Mouse (Mus musculus) lung, postnatal 10 days (tissue): Measurements from ENCODE around the gene 1500009C09Rik.
A peak's percentile ranks its signal among the peaks of the same experiment; 100 is the strongest.
"Not testable (repeated sequence)": the region's sequence is repeated elsewhere in the genome, so short reads cannot be mapped to it uniquely, and the experiment has no call there.

Source experiments
- DNase-seq: peaks from one replicate; pipeline ENCODE4 v3.0.0; 2021

1500009C09Rik gene

DNA sequence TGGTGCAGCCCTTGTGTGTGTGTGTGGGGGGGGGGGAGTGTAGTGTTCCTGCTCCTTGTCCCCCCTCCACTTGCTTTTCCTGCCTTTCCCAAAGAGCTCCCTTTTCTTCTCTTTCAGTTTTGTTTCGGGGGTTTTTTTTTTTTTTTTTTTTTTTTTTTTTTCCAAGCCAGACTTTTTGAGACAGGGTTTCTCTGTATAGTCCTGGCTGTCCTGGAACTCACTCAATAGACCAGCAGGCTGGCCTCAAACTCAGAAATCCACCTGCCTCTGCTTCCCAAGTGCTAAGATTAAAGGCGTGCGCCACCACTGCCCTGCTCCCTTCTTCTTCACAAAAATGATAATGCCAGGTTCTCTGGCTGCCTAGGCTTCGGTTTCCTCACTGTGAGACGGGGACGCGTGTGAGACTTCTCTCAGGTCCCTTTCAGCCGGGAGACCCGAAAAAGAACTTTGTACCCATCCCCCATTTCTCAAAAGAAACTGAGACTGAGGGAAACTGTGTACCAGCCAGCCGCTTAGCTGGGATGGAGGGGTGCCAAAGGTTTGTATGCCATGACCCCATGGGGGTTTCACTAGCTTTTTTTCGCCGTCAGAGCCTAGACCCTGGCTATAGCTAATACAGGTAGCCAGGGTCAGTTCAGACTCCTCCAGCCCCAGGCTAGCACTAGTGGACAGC, 32.1 kb upstream of the 1500009C09Rik start:
- no peak for DNase-seq

DNA sequence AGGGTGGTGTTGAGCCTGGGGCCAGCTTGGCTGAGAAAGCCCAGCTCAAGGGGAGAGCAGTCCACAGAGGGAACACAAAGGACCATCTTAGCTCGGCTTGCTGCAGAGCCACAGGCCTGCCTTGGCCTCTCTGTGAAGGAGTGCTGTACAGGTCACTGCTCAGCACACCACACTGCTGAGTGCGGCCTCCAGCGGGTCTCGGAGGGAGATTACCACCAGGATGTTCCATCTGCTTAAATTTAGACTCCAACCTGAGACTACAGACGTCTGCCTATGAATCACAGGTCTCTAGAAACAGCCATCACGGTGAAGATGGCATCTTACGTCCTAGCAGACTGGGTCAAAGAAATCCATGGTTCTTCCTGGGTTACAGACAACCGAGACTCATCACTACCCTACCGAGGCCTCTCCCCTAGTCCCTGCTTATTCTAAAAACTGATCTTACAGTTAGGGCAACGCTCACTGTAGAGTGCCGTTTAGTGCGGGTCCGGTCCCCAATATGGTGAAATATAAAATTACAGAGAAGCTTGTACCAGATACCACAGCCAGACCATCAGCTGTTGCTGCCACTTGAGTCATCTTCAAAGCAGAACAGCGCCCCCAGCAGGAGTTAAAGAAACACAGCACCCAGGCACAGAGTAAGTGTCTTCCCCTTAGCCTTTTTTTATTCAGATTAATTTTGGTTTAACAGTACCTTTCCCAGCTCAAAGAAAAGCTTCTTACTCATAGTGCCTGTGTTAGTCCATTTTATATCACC, 30.9 kb upstream of the 1500009C09Rik start:
- no peak for DNase-seq

DNA sequence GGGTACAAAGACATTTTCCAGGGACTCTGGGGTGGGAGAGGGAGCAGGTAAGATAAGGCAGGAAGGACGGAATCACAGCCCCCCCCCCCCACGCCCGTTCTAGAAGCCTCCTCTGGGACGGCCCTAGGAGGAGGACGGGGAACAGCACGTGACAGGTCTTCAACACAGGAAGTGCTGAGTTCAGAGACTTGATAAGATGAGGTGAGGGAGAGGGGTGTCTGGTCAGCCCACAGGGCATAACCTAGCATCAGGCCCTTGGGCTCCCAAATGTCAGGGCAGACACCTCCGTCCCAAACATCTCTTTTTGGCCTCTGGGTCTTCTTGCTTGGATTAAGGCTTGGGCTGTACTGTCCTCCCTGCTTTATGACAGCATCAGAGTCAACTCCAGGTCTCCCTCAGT, 28.9 kb upstream of the 1500009C09Rik start:
- DNase-seq, result no peak

DNA sequence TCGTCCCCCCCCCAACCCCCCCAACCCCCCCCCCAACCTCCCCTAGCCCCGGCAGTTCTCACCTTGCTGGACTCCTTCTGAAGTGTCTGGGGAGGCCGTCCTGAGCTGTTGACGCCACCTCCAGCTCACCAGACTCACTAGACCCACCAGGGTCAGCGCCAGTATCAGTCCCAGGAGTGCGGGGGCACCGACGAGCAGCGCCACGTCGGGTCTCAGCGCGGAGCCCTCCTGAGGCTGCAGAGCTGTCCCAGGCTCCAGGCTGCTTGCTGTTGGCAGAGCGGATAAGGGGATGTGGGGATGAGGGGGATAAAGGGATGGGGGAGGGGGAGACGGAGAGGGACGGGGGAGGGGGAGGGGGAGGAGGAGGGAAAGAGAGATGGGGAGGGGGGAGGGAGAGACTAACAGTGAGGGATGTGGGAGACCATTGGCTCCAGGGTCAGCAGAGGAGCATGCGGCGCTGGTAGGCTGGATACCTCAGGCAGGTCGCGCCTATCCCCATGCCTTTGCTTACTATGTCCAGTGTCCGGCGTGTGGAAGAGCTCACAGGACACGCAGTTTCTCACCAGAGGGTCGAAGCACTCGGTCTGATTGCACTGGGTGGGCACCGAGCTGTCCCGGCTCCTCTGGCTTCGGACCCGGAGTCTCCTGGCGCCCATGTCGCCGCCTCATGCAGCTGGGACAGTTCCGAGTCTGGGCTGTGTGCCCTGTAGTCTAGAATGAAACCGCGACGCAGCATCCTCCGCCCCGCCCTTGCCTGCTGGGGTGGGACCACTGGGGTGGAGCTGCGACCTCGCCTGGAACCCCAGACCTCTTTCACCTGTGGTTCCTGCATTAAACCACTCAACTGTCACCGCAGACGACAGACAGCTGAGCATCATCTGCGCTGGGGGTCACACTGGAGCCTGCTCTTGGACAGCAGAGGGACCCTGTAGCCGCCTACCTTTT, 28.3 kb upstream of the 1500009C09Rik start, which contains the start of gene Tnfrsf13c:
Tnfrsf13c (minus strand) TSS at position 713 of the 945 bp plus-strand sequence.
- DNase-seq, result peak; percentile 64

DNA sequence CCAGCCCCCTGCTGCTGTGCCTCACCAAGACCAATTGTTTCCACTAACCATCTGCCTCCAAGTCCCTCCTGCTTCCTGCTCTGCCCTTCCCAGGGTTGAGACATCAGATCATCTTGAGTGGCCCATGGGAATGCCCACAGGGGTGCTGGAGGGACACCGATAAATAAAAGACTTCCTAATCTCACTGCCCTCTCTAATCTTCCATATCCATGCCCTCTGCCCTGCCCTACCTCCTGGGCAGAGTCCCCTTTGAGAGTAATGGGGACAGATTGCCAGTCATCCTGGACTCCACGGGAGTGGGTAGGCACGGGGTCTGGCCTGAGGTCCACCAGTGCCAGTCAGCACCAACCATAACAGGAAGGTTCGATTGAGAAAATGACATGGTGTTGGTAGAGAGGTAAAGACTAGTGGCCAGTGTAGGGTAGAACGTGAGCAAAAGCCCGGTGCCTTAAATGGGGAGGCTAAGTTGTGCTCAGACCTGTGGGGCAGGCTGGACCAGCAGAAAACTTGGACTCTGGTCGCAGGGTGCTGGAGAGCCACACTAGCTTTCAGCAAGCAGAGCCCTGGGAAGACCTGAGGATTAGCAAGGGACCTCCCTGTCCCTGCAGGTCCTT, 27.5 kb upstream of the 1500009C09Rik start:
- DNase-seq, result no peak

DNA sequence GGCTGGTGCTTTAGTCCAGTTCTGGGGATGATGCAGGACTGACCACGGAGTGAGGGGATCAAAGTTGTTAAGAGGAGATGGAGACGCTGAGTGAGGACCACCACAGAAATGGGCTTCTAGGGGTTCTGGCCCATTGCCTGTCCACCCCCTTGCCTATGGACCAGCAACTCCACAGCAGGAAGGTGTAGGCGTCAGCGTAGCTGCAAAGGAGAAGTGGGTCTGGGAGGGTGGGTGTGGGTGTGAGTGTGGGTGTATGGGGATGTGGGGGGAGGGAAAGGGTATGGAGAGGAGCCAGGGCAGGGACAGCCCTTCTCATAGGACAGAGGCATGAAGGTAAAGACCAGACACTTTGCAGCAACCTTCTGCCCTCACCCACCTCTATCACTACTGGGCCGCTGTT, 26.4 kb upstream of the 1500009C09Rik start:
- DNase-seq, result no peak

DNA sequence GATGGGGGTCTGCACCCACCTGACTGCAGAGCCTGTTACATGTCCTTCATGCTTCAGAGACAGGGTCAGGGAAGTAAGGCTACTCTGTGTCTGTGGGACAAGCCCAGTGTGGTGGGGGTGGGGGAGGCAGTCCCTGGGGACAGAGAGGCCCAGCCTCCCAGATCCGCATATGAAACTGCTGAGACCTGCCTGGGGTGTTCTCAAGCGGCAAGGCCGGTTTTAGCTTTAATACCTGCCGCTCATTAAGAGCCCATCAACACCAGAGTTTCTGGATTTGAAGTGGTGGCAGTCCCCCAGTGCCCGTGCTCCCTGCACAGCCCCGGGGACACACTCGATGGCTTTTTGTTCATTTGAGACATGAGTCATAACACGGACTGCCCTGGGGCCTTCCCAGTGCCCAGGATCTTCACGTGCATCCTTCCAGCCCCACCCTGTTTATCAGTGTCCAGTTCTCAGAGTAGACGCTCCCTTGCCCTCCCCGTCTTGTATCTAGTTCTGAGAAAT, 22.6 kb upstream of the 1500009C09Rik start:
- no peak for DNase-seq

DNA sequence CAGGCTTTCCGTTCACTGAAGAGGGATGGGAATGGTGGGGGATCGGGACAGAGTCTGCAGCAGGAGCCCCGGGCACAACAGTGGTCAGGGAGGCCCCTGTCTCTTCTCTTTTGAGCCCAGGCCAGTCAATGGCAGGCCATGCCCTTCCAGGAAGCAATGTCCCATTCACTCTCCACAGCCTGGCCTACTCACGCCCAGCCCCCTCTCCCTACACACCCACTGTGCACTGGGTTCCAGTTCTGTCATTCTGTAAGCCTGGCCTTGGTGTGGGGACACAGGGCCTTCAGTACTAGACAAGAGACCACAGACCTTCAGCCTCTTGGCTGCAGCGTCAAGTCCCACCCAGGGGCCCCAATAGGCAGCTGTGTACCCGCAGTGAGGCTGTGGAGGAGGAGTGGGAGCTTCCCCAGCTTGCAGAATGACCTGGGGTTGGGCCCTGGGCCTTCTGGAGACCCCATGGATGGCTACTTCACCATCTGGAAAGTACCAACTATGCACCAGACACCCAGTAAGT, 22.0 kb upstream of the 1500009C09Rik start:
- DNase-seq, result no peak

DNA sequence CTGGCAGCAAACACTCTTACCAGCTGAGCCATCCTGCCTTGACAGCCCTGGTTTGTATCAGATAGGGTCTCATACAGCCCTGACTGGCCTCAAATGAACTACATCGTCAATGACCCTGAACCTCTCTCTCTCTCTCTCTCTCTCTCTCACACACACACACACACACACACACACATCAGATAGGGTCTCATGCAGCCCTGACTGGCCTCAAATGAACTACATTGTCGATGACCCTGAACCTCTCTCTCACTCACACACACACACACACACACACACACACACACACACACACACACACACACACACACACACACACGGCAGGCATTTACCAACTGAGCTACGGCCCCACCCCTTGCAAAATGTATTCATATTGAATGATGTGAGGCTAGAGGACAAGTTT, 21.1 kb upstream of the 1500009C09Rik start:
- DNase-seq, result no peak

DNA sequence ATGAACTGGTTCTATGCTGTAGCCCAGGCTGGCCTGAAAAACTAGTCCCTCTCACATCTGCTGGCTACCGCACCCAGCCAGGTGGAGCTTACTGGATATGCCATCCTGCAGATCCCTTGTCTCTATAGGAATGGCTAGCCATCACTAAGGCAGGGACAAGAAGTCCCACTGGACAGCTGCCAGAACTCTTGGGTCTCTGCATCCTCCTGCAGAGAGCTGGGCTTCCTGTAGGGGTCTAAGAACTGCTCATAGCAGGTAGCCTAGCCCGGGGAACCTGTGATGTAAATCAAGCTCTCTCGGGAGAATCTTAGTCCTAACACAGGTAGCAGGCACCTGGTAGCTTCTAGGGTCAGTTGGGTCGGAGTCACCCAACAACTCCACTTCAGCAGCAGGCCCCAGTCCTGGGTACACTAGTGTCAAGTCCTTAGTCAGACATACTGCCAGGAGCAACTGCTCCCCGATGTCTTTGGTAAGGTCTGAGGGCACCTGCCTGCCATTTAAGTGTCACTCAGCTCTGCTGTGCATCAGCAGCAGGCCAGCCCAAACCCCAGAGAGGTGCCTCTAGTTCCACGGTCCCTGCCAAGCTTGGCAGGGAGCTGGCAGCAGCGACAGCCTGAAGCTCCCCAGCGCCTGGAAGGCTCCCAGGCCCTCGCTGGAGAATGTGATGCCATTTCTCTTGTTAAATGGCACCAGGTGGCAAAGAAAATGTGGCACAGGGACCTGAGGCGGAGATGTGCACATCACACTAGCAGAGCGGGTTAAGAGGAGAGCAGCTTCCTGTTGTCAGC, 20.4 kb upstream of the 1500009C09Rik start:
- no peak for DNase-seq

DNA sequence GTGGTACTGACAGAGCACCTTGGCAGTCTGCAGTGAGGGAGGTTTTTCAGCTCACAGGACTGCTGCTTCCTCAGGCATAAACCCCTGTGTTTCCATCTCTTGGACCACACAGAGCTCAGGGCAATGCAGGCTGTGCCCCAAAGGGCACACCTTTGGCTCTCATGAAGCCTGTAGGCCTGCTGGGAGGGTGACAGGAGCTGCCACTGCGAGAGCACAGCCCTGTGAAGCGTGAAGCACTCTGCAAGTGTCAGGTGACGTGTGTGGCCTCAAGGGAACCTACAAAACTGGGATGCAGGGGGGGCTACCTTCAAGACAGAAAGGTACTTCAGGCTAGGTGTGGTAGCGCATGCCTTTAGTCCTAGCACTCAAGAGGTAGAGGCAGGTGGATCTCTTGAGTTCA, 19.5 kb upstream of the 1500009C09Rik start:
- no peak for DNase-seq

DNA sequence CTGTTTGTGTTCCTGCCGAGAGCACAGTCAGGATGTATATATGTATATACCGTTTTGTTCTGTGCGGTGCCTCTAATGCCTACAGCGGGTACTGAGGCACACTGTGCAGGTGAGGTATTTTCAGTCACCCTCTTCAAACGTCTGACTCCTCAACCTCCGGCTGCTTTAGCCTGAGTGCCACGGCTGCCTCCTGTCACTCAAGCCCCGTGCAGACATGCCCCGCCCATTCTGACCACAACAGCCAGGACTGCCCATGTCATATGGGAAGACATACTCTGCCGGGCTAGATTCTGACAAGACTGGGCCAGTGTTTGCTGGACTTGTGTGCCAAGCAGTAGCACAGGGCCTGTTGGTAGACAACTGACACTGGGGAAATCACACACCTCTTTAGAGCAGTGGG, 16.5 kb upstream of the 1500009C09Rik start:
- DNase-seq, result no peak

DNA sequence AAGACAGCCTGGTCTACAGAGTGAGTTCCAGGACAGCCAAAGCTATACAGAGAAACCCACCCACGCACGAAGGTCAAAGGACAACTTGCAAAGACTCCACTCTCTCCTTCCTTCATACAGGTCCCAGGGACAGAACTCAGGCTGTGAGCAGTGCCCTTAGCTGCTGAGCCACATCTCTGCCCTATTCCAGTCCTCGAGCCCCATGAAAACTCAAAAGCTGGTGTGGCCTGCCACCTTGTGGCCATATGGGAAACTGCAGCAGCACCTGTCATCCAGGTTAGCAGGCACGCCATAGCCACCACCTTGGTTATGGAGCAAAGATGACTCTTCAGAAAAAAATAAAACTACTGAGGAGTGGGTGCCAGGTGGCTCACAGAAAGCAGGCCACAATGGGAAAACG, 15.6 kb upstream of the 1500009C09Rik start:
- peak; percentile 82 for DNase-seq

DNA sequence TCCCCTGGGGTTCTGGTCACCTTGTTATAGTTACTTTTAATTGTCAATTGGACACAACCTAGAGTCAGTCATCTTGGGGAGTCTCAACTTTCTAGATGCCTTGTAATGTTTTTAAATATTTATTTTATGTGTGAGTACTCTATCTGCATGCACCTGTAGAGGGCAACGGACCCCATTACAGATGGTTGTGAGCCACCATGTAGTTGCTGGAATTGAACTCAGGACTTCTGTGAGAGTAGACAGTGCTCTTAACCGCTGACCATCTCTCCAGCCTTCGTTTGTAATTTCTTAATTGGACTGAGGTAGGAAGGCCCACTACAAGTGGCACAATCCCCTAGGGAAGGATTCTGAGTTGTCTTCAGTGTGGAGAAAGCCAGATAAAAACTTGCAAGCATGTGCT, 8.9 kb upstream of the 1500009C09Rik start:
- no peak for DNase-seq

DNA sequence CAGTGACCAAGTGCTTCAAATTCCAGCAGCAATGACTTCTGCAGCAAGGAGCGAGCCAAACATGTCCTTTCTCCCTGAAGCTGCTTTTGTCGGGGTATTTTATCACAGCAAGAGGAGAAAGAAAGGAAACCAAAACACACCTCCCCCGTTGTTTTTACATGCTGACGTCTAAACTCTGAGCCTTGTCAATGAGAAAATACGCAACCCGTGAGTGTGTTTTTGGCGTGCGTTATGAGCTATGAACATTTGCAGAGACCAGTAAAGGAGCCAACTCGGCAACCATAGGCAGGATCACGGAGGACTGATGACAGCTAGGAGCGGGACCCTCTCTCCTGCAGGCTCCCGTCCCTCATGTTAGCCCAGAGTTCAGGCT, 8.5 kb upstream of the 1500009C09Rik start:
- no peak for DNase-seq

DNA sequence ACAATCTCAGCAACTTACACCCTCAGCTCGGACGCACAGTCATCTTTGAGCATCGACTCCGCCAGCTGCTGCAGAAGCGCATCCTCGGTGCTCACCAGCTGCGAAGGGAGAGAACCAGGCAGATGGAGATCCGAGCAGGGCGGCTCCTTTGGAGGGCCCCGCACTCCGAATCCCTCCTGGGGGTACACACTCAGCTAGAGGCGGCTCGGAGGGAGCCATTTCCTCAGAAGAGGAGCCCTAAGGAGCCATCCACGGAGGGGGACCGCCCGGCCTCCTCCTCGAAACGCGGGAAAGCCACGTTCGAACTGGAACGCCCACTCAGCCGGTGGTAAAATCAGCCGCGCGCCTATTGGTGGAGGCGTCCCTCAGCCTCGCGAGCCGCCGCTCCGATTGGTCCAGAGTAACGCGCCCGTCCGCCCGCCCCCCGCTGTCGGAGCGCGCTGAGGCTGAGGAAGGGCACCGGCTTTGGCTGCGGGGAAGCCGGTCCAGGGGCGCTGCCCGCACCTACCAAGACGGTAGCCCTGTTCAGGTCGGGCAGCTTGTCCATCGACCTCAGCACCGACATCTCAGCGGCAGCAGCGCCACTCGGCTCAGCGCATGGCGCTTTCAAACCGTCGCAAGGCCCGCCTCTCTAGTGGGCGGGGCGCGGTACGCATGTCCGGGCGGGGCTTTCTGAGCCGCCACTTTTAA, 7.9 kb upstream of the 1500009C09Rik start, which contains the start of gene Cenpm:
Cenpm (minus strand) TSS at position 634 of the 690 bp plus-strand sequence.
- DNase-seq, result peak; percentile 94

DNA sequence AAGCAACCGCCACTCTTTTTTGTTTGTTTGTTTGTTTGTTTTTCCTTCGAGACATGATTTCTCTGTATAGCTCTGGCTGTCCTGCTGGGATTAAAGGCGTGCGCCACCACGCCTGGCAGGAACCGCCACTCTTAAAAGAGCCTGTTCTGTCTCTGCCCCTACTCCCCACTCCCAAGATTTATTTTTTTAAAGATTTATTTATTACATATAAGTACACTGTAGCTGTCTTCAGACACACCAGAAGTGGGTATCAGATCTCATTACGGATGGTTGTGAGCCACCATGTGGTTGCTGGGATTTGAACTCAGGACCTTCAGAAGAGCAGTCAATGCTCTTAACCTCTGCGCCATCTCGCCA, 7.4 kb upstream of the 1500009C09Rik start:
- not testable (repeated sequence) for DNase-seq

DNA sequence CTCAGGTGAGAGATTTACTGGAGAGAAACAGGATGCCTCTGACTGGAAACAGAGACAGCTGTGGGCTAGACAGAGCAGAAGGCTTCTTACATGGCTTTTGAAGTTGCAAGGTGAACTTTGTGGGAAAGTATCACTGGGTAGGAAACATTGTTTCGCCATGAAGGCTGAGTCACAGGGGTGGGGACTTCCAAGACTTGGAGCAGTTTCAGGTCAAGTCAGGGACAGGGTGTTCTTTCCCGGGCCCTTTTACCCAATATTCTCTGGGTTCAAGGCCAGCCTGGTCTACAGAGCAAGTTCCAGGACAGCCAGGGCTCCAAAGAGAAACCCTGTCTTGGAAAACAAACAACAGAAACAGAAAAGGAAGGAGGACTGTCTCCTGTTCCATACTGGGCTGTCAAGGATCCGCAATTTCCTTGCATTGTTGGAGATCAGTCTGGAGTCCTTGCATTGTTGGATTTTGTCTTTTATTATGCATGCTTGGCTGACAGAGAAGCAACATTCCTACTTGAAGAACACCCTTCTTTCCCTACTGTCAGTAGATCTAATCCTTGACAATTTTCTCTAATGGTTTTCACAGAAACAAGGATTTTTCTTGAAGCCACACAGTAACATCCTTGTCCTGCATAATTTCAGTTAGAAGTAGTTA, 4.9 kb upstream of the 1500009C09Rik start:
- DNase-seq, result no peak

DNA sequence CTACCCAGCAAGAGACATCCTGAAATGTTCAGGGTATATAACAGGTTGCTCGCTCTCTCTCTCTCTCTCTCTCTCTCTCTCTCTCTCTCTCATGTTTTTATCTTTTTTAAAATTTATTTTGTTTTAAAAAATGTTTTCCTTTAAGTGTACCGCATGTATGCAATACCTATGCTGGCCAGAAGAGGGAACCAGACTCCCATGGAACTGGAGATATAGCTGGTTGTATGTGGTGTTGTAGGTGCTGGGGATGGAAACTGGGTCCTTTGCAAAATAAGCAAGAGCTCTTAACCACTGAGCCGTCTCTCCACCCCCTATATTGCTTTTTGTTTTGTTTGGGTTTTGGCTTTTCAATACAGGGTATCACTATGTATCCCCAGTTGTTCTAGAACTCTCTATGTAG, 618 bp upstream of the 1500009C09Rik start:
- DNase-seq, result no peak

DNA sequence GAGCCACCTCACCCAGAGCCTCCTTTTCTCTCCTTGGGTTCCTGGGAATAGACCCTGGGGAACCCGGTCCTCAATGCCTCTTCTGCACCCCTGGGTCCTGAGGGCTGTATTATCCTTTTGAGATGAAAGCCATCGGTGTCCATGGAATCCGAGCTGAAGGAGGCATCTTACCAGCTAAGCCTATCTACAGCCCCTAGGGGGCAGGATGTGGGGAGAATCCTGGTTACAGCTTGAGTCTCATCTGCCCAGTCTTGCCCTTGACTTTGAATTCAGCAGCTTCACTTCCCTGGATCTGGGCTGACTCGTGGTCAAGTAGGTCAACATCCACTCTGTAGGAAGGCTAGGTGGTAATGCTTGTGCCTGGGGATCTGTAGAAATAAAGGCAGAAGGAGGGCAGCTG, 3.1 kb downstream of the 1500009C09Rik start:
- no peak for DNase-seq
